Mouse (Mus musculus) inflammation-experienced regulatory T-cells, adult 6 months (primary cell): Measurements from ENCODE around the gene 1700029I15Rik. TPM values are rescaled to one million over a fixed set of nuclear protein-coding genes. Genes with fewer than 3 reads are reported as not detected.

Source experiments
- ATAC-seq: one replicate; pipeline ENCODE4 v1.8.0; 2017
- polyA plus RNA-seq, 3 experiments: library from polyadenylated mRNA; unstranded; fragments of 100-300 nt; shearing (Covaris generic); gene quantifications; one replicate each; pipeline ENCODE4 v1.2.1; 2017

The 1700029I15Rik gene
- polyA plus RNA-seq, 3 experiments from 2014 or later, result 3.2 to 3.7 (median 3.7) TPM

GRCm38 (mm10) chr2:92427882-92428281 lies 45.5 kb downstream of the 1700029I15Rik start:
- ATAC-seq, result no peak

GRCm38 (mm10) chr2:92430089-92430488 lies 47.8 kb downstream of the 1700029I15Rik start:
- no peak for ATAC-seq

DNA sequence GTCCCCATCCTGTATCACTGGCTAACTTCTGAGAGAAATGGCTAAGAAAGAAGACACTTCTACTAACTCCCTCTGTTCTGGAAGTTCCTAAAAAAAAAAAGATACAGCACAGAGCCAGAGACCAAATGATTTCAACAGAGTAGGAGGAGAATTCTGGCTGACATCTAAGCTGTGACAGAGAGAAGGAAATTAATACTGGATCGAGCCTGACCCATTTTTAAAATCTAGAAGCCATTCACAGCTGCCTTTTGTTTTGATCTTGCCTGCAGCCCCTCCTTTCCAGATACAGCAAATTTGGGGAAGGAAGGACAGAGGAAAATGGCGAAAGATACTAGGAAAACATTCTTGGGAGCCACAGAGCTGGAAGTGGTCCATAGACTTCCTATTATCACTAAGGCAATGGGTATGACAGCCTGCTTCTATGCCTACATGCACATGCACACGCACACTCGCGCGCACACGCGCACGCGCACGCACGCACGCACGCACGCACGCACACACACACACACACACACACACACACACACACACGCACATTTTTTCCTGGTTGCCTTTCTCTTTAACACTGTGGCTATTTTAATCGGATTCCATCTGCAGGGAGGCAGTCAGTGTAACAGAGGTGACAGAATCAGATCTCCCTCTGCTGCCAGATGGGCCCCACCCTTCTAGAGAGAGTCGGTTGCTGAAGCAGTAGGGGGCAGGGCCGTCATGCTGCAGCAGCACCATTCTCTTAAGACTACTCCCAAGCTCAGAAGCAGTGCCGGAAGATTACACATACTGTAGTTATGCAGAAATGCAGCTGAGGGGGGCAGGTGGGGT lies 48.6 kb downstream of the 1700029I15Rik start:
- ATAC-seq, result no peak

GRCm38 (mm10) chr2:92431611-92432179 lies 49.4 kb downstream of the 1700029I15Rik start:
- ATAC-seq, result no peak

GRCm38 (mm10) chr2:92432299-92433295 lies 50.3 kb downstream of the 1700029I15Rik start:
- no peak for ATAC-seq

GRCm38 (mm10) chr2:92433578-92434374 lies 51.4 kb downstream of the 1700029I15Rik start, which contains the start of gene Cry2:
Gene Cry2, minus strand, starts transcription at chr2:92434043.
- peak; percentile 96 for ATAC-seq

GRCm38 (mm10) chr2:92434375-92434745 lies 52.0 kb downstream of the 1700029I15Rik start:
- ATAC-seq, result peak; percentile 2

GRCm38 (mm10) chr2:92435023-92435422 lies 52.7 kb downstream of the 1700029I15Rik start:
- ATAC-seq, result no peak

Other genes starting within 250 kb of the 1700029I15Rik start
- gene Pex16, start 7.9 kb upstream of the 1700029I15Rik start, polyA plus RNA-seq, result 10 to 100 TPM; 42.8 to 53.8 (median 53.3) TPM
- gene Large2, start 7.7 kb upstream of the 1700029I15Rik start, polyA plus RNA-seq, result 1 to 10 TPM in 1 of 3 experiments, under 1 TPM in 1, not detected in 1; 0.23 to 1.3 TPM
- under 1 TPM; 0.43 to 0.92 (median 0.82) TPM for gene Mapk8ip1, start 18.7 kb downstream of the 1700029I15Rik start, polyA plus RNA-seq
- gene Cry2, start 51.5 kb downstream of the 1700029I15Rik start, polyA plus RNA-seq, result 10 to 100 TPM in 1 of 3 experiments, 1 to 10 TPM in 2; 3.5 to 10.2 (median 6.9) TPM
- gene Slc35c1, start 78.0 kb downstream of the 1700029I15Rik start, polyA plus RNA-seq, result 10 to 100 TPM; 35.1 to 53.1 (median 38.8) TPM
- not detected for gene Chst1, start 217.2 kb downstream of the 1700029I15Rik start, polyA plus RNA-seq